Mouse (Mus musculus) megakaryocyte, embryonic 14.5 days (primary cell): ENCODE data around the gene Nubp2.
A peak's percentile ranks its signal among the peaks of the same experiment; 100 is the strongest.

ENCODE experiments used
- FLI1 ChIP-seq: IDR thresholded peaks from 2 replicates; pipeline ENCODE4 v1.6.1; 2012; ENCODE audit warnings: low read length, inconsistent platforms, mixed read lengths
- GATA1 ChIP-seq: IDR thresholded peaks from 3 replicates; pipeline ENCODE4 v1.6.1; 2012; ENCODE audit warnings: mixed read lengths, low read length, inconsistent platforms, borderline replicate concordance

DNA sequence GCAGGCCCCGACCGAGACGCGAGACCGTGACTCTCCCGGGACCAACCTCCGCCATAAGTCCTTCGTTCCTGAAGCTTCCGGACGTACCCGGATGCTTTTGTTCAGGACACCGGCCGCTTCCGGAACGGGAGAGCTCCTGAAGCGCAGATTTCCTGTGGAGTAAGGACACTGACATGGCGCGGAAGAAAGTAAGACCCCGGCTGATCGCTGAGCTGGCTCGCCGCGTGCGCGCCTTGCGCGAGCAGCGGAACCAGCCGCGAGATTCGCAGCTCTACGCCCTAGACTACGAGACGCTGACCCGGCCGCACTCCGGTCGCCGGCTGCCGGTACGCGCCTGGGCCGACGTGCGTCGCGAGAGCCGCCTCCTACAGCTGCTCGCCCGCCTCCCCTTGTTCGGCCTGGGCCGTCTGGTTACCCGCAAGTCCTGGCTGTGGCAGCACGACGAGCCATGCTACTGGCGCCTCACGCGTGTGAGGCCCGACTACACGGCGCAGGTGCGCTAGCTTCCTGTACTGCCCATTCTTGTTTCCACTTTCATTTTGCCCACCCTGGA is 8.9 kb upstream of the Nubp2 start, which contains the start of the genes Eme2 and Mrps34:
- no peak for TF ChIP-seq GATA1
- peak; percentile 77; the same call in 1 of the 2 replicates for TF ChIP-seq FLI1
